In the genomic region with DNA sequence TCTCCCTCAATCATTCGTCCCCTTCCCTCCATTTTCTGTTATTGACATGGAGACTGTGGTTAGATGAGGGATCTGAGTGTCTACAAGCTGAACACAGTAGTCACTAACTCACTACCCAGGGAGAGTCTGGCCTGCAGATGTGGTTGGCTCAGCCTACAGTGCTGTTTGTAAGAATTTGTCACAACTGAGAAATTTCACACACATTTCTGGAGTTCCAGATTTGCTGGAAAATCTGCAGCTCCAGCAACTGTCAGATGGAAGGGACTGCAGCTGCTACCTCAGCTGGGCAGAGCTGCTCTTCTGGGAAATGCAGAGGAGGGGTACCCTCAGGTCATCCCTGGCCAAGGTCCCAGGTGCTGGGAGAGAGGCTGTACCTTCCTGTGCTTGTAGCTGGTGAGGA, we compare ENCODE assay signal across 25 mouse cellular contexts. TPM values are rescaled to one million over a fixed set of nuclear protein-coding genes. Genes with fewer than 3 reads are reported as not detected.
"Had no signal": no experiment of that assay in that cellular context is flagged by ENCODE, and none has a peak within 500 bp of the region (broad histone marks: within the 10 kb centered on the region; RNA-seq: fewer than 3 reads in every experiment).

No protein-coding gene starts in this region.

- ATAC-seq: intestine, embryonic 16.5 days; lung, postnatal 0 days; midbrain, embryonic 15.5 days had no signal

- H3K27ac ChIP-seq: layer of hippocampus, adult 2 months; left cerebral cortex, adult 2 months; limb, embryonic 13.5 days; liver, embryonic 13.5 days; macrophage; midbrain, embryonic 12.5 days; midbrain, embryonic 15.5 days; neural tube, embryonic 13.5 days; stomach, postnatal 0 days had no signal

- H3K4me1 ChIP-seq: liver, embryonic 13.5 days; midbrain, embryonic 12.5 days; midbrain, embryonic 15.5 days had no signal

- H3K9me3 ChIP-seq: limb, embryonic 13.5 days; liver, embryonic 13.5 days; midbrain, embryonic 12.5 days; midbrain, embryonic 15.5 days; neural tube, embryonic 13.5 days had no signal

- DNase-seq: kidney, adult 18-20 months; kidney, adult 9 months; kidney, postnatal 14 days; kidney, postnatal 4 days; layer of hippocampus, adult 9-11 months; left cerebral cortex, postnatal 4 days; liver, embryonic 13.5 days; lung, embryonic 14.5 days; retina, postnatal 1 day; right cerebral cortex, postnatal 4 days; thymus, postnatal 25 days had no signal

- H3K36me3 ChIP-seq: limb, embryonic 13.5 days; liver, embryonic 13.5 days; midbrain, embryonic 12.5 days; midbrain, embryonic 15.5 days; neural tube, embryonic 13.5 days had no signal

- H3K4me3 ChIP-seq: layer of hippocampus, adult 2 months; left cerebral cortex, adult 2 months; limb, embryonic 13.5 days; liver, embryonic 13.5 days; midbrain, embryonic 12.5 days; midbrain, embryonic 15.5 days; neural tube, embryonic 13.5 days had no signal

- H3K27me3 ChIP-seq: liver, embryonic 13.5 days; midbrain, embryonic 12.5 days; midbrain, embryonic 15.5 days; neural tube, embryonic 13.5 days had no signal

RNA-seq across cellular contexts. Expression of a gene that starts 53.5 kb away (rescaled TPM):
- total RNA-seq: liver, adult 2 months; neutrophil, adult 5-6 weeks had no signal
- polyA plus RNA-seq: liver, adult 2 months; liver, embryonic 16.5 days; thymus, postnatal 0 days had no signal
